Mouse (Mus musculus): ENCODE measurements around the gene Cbr3.

DNA sequence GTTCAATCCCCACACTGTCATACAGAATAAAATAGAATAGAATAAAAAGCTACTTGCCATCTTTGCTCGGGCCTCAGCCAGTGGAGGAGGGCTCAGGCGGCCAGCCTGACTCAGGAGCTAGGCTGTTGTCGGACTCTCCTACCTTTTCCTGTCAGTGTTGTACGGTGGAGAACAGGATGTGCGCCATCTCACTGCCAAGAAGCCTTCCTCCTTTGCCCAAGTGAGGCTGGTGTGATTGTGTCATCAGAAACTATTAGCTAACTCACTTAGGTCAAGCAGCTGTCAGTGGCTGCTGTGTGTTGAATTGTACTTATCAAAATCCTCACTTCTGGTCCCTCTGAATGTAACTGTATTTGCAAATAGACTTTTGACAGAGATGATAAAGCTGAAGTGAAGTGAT, 38.8 kb downstream of the Cbr3 start:
- TF ChIP-seq CTCF (IDR thresholded peaks at IDR 0.05; ENCODE audit: low read depth) (no peak), EP300 (IDR thresholded peaks at IDR 0.05; ENCODE audit: low read depth) (no peak)

Measured in liver, postnatal 0 days (tissue).